Mouse (Mus musculus) testis, adult 2 months (tissue): Measurements from ENCODE around the gene Tmem254c.
"Not testable (repeated sequence)": the region's sequence is repeated elsewhere in the genome, so short reads cannot be mapped to it uniquely, and the experiment has no call there.

ENCODE experiments used
- CTCF ChIP-seq: fragments of 200-500 bp; IDR thresholded peaks from 2 replicates; pipeline ENCODE4 v1.5.1; 2012; ENCODE audit warnings: low read depth, mild to moderate bottlenecking, inconsistent platforms, low read length, moderate library complexity; ENCODE audit not compliant: control insufficient read depth, insufficient read depth, insufficient replicate concordance
- POLR2A ChIP-seq: fragments of 200-500 bp; IDR thresholded peaks from 2 replicates; pipeline ENCODE4 v1.6.1; 2012; ENCODE audit warnings: low read depth, mild to moderate bottlenecking, inconsistent platforms, low read length, moderate library complexity; ENCODE audit not compliant: control insufficient read depth

GRCm38 (mm10) chr14:26042611-26043010 is 24.5 kb downstream of the Tmem254c start, which contains the start of gene Gm9780:
- TF ChIP-seq POLR2A, CTCF: not testable (repeated sequence)
